Mouse (Mus musculus) left cerebral cortex, postnatal 10 days (tissue): ENCODE measurements around the gene Dusp14. TPM values are rescaled to one million over a fixed set of nuclear protein-coding genes. Genes with fewer than 3 reads are reported as not detected.

Experiments
- DNase-seq, 2 experiments: peaks; one replicate each; pipeline ENCODE4 v3.0.0; 2021 to 2022; ENCODE audit warnings: low spot score in 2 of 2, mixed read lengths in 1 of 2; ENCODE audit errors: extremely low spot score in 1 of 2
- intact Hi-C: fragments of 180-260 bp; cut with DNase I; formaldehyde crosslinking; loops from one replicate; pipeline ENCODE4 v1.15.1; 2025
- total RNA-seq, 2 experiments: library from RNA; stranded (reverse); gene quantifications; 2 replicates each; pipeline ENCODE4 v1.2.3; 2021

The Dusp14 gene
- total RNA-seq = 10 to 100 TPM; 28.2 to 29.4 TPM

DNA sequence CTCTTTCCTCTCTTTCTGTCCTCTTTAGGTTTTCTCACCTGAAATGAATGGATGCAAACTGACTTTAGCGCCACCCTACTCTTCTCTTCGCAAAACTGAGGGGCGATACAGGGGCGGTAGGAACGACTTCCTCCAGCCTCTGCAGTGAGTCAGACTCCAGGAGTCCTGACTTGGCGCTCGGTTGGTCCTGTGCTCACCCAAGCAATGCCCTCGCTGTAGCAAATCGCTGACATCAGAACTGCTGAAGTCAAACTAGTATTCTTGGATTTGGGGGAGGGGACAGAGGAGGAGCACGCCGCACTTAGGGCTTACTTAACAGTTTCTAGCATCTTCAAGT, at the start of gene Dusp14:
Gene Dusp14, minus strand, starts transcription at position 228 of the 337 bp plus-strand sequence.
- intact Hi-C loops = no loop called here
- DNase-seq = no peak

DNA sequence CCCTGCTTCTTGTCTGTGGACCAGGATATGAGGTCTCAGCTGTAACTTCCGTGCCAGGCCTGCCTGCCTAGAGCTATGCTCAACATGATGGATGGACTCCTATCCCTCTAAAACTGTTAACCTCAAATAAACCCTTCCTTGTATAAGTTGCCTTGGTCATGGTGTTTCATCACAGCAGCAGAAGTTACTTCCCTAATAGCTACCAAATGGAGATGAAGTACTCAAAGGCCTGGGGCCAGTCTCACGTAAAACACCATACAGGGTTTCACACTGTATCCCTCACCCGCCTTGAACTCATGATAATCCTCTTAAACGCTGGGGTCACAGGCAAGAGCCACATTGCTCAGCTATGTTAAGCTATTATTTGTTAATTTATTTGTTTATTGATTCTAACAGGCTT, 48.4 kb upstream of the Dusp14 start:
- DNase-seq = no peak
- intact Hi-C loops = no loop called here

DNA sequence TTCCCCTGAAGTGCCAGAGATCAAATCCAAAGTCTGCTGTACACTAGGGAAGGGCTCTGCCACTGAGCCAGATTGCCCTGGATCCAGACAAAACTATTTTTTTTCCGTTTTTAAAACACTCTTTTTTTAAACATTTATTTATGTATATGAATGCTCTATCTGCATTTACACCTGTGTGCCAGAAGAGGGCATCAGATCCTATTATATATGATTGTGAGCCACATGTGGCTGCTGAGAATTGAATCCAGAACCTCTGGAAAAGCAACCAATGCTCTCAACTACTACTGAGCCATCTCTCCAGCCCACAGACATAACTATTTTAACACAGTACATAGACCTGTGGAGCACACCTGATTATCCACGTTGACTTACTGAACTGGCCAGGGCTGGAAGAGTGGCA, 47.2 kb upstream of the Dusp14 start:
- intact Hi-C loops = no loop called here

DNA sequence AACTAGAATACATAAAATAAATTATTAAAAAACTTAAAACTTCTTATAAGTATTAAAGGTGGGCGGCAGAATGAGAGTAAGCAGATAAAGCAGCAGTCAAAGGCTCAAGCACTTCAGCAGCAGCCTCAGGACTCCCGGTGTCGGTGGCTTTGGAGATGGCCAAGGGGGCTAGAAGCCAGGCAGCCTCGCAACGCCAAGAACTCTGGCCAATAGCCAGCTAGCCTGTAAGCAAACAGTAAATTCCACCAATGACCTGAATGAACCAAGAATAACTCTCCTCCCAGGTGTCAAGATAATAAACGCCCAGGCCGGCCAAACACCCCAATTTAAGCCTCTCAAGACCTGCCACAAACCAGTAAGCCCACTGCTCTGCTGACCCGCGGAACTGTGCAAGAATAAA, 46.6 kb upstream of the Dusp14 start:
- intact Hi-C loops = no loop called here
- no peak for DNase-seq

More for the DNA sequence above, 47.2 kb upstream of the Dusp14 start:
- no peak for DNase-seq

DNA sequence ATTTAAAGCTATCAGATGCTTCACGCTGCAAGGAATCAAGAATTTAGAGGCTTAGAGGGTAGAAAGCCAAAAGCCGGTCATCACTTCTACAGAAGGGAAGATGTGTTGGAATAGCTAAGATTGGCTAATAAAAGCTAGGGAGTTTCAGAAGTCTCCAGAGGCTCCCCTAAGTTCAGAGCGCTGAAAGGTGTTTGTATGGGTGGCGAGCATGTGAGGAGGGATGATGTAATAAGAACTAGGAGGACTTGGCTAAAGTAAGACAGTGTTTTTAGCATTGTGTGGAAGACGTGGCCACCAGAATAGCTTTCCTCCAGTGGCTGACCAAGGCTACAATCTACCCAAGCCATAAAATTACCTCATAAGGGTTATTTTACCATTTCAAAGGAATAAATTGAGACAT, 44.6 kb upstream of the Dusp14 start:
- no peak for DNase-seq
- intact Hi-C loops = no loop called here

DNA sequence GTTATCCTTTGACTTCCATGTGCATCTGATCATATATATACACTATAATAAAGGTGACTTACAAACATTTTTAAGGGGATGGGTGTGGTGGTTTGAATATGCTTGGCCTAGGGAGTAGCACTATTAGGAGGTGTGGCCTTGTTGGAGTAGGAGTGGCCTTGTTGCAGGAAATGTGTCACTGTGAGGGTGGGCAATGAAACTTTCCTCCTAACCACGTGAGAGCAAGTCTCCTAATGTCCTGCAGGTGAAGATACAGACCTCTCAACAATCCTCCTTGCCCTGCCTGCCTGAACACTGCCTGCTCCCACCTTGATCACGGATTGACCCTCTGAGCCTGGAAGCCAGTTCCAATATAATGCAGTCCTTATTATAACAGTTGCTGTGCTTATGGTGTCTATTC, 38.1 kb upstream of the Dusp14 start:
- DNase-seq = no peak
- intact Hi-C loops = loop anchor here (10.0 kb wide), 1 partner anchor 322 kb away; no protein-coding TSS in a partner anchor

DNA sequence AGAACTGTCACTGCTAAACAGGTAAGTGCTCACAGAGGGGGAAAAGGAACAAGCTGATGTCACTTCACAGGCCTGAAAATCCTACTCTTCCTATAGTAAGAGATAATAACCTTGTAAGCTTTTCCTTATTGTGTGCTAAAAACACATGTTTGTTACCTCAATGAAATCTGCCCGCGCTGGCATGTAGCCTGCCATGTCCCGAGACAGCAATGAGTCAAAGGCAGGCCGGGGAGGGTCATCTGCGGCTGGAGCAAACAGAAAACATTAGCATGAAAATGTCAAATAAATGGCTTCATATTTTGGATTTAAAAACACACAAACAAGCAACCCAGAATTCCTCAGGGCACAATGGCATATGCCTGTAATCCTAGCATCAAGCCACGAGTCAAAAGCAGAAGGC, 35.0 kb upstream of the Dusp14 start:
- intact Hi-C loops = loop anchor here (10.0 kb wide), 1 partner anchor 319 kb away; no protein-coding TSS in a partner anchor

DNA sequence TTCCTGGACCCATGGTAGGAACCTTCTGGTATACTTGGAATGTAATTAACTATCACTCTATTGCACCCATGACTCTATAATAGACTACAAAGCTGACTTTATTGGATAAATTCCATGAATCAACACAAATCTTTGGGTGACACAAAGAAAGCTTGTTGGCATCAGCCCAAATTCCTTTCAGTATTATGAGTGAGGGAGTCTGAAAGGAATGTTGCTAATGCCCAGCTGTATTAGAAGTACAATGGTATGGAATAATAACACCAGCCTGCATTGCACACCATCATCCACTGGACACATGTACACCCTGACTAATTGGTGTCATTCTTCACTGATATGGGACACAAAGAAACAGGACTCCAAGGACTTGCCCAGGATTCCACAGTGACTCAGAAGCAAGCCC, 32.1 kb upstream of the Dusp14 start:
- intact Hi-C loops = loop anchor here (10.0 kb wide), 1 partner anchor 316 kb away; no protein-coding TSS in a partner anchor
- no peak for DNase-seq

More for the DNA sequence above, 35.0 kb upstream of the Dusp14 start:
- no peak for DNase-seq

DNA sequence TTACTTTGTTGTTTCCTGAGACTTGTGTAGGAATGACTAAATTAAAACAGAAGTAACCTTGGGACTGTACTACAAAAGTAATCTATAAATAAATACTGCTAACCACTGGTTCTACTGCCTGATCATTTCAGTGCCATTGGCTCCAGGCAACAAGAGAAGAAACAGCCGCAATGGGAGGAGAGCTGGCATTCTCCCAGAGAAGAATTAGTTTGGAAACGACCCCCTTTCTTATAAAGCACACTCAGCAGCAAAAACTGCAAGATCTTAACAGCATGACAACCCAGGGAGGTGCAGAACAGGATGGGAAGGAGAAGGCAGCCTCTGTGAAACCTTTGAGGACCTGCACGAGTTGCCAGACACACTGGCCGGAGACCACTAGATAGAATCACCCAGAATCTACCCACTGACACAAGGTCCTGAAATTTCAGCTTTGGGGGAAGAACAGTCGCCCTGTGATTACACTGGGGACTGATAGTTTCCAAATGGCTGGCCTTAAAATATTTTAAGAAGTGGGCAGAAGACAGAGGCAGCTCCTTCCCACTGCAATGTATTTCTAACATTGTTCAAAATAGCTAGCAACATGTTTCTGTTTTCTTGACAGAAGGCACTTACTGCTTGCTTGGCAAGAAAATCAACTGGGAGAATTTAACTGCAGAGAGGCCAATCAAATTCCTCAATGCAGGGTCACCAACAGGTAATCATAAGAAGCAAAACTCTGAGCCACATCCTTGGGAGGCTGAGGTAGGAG, 28.4 kb upstream of the Dusp14 start:
- DNase-seq = peak in 1 of 2 experiments; percentile 28
- intact Hi-C loops = no loop called here

DNA sequence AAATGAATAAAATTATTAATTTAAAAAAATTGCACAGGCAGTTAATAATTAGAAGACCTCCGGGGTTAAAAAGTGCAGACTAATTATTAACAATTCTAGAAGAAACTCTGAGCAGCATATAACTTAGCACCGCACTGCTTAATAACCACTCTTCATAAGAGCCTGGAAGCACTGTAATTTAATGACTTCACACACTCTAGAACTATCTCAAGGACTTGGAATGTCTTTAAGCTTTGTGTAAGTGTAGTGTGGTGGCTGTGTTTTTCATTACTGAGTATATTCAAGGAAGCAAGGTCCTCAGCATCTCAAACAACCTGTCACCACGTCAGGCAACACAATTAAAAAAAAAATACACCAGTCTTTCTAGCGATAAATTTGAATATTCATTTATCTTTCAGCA, 26.0 kb upstream of the Dusp14 start:
- DNase-seq = no peak

DNA sequence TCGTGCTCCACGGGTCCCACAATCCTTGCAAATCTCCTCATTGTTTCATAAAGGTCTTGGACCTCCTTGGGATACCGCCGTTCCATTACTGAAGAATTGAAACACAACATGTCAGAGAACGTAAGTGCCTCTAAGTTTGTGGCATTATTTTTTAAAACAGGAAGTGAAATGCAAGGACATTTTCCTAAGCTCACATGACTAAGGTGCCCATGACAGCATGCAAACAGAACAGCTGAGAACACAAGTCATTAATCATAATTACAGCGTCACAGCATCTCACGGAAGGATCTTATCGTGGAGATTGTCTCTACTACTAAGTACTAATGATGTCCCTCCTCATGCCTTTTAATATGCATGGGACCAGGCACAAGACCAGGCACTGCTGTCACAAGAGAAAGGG, 21.5 kb upstream of the Dusp14 start:
- intact Hi-C loops = no loop called here
- no peak for DNase-seq

More for the DNA sequence above, 26.0 kb upstream of the Dusp14 start:
- intact Hi-C loops = no loop called here

DNA sequence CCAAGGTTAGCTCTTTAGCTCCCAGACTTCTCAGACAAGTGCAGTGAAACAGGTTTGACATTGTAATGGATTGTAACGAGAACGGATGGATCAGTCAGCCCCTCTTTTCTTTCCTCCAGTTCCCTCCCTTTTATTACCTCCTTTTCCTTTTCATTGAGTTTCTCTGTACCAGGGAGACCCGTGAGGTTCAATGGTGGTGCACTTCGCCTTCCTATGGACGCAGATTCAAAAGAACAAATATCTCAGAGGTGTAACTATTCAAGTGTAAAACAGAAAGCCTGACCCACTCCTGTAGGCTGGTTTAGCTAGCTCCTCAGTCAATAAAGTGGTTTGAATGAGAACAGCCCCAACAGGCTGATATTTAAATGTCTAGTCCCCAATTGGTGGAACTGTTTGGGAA, 12.8 kb upstream of the Dusp14 start:
- DNase-seq = no peak
- intact Hi-C loops = no loop called here

DNA sequence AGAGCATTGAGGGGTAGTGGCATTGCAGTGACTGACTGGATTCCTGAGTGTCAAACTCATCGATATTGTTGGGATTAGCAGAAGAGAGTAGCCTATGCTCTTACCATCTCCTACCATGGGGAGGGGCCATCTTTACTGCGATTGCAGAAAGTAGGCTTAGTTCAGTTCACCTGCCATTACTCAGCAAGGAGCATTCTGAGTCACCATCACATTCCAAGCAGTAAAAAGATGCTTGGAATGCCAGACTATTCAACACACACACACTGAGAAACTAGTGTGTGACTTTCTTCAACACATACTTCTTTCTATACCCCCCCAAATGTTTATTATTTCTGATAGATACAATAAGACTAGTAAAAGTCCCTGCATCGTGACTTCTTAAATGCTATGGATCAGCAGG, 11.3 kb upstream of the Dusp14 start:
- intact Hi-C loops = no loop called here

DNA sequence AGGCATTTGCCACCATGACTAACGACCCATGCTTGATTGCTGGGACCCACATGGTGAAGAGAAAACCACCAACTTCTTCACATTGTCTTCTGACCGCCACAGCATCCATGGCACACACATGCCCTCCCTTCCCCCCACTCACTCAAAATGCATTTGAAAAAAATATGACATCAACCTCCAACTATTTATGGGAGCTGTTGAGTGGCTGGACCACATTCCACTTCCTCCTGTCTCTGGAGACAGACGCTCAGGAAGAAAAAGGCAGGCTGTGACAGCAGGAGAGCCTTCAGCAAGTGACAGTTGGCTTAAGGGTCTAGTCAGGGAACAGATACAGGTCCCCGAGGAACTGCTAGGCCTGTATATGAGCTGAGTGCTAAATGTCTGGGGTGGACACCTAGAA, 10.8 kb upstream of the Dusp14 start:
- DNase-seq = no peak
- intact Hi-C loops = no loop called here

More for the DNA sequence above, 11.3 kb upstream of the Dusp14 start:
- DNase-seq = no peak

DNA sequence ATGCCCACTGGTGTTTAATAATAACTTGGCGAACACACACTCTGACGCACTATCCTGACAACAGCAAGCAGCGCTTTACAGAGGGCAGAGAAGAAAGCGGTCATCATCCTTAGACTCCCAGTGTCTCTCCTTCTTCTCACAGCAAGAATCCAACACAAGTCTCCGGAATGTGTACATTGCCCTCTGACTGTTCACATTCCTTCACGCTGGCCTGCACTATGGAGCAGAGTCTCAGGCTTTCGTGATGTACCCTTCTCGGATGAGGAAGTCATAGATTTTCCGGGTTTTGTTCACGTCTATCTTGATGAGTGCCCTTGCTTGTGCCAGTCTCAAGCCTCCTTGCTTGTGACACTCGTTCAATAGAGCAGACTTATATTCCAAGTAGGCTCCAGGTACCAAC, 10.3 kb upstream of the Dusp14 start:
- no peak for DNase-seq
- intact Hi-C loops = no loop called here

DNA sequence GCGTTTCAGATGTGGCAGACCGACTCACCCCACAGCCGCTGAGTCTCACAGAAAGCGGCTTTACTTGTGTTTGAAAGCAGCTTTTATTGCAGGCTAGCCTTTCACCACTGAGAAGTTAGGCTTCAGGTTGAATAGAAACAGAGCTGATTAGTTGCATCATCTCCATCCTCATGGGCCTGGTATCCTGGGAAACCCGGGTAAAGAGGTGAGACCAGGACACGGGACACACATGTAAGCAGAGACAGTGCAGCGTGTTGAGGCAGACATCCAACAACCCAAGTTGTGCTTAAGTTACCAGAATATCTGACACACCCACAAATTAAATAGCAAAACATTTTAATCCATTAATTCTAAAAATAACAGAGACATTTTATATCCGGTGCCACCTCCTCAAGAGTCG, 9.5 kb upstream of the Dusp14 start:
- no peak for DNase-seq
- intact Hi-C loops = no loop called here

DNA sequence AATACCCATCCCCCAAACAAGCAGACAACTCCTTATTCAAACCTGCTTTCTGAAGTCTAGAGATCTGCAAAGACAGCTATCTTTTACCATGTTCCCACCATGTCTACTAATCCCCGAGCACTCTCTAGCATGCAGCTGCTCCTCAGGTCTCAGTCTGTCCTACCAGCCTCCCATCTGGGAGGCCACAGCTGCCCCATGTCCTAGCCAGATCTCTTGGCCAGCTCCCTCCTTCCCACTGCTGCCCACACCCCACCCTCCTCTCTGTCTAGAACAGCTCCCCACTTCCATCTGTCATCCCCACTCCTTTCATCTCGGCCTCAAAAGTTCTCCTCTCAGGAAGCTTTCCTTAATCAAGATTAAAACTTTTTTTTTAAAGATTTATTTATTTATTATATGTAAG, 7.9 kb upstream of the Dusp14 start:
- DNase-seq = no peak
- intact Hi-C loops = no loop called here

DNA sequence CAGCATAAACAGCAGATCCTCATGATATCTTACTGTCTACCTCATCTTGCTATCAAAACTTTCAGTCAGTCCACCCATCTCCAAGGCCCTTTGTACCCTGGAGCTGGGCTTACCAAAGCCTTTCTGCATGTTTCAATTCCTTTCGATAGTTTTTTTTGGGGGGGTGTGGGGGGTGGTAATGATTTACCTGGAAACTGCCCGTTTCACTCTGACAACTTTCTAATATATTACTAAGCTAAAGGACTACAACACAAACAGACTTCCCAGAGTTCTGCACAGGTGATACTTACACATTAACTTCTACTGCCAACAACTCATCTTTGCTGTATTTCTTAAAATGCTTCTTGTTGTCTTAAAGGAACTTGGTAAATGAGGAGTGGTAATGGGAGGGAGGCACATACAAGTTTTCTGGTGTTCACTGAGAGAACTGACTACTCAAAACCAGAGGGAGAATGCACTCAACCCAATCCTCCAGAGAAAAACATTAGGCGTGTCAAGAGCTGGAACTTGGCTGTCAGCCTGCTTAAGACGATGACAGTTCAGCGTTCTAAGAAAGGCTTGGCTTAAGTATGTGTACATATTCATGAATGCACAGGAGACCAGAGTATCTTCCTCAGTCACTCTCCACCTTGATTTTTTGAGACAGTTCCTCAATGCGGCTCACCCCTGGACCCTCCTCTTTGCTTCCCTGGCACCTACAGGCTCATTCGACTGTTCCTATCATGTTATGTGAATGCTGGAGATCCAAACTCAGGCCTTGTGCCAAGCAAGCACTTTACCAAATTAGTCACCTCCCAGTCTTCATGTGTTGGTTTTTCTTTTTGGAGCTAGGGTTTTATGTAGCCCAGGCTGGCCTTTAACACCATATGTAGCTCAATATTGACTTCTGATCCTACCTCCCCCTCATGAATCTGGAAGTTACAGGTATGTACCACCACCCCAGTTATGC, 5.0 kb upstream of the Dusp14 start:
- intact Hi-C loops = no loop called here
- DNase-seq = no peak

DNA sequence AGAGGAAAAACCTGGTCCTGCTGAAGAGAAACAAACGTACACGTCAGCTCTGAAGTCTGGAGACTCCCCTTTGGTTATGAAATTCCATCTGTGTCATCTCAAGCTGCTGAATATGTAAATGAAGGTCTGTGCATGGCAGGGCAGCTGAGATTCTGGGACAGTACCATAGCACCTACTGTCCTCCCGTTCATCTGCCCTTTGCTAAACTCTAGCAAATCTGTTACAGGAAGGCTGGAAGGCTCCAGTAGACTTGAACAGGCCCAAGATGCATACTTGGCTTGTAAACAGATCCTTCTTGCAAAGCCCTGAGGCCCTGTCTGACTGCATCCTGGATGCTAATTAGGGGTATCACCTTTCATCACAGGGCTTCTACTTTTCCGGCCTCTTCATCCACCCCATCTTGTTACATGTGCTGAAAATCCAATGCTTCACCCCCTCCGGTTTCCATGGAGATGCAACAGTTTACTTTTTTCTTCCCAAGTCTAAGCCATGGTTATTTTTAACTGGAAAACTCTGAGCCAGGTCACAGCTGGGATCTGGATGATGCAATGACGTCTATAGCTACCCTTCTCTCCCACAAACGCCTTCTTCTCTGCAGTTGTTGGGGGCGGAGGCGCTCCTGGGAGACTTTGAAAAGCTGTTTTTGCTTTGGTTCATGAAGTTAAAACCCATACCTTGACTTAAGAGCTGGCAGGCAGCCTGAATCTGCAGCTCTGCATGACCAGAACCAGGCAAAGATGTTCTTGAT, 4.0 kb upstream of the Dusp14 start:
- intact Hi-C loops = no loop called here
- peak; percentile 47 to 70 for DNase-seq
